Mouse (Mus musculus) adrenal gland (tissue): ENCODE data around the gene Ube2v1.
"Not testable (repeated sequence)": the region's sequence is repeated elsewhere in the genome, so short reads cannot be mapped to it uniquely, and the experiment has no call there.

Experiments
- intact Hi-C: fragments of 180-260 bp; cut with DNase I; formaldehyde crosslinking; loops from one replicate; pipeline ENCODE4 v1.15.1; 2025

Gene Ube2v1

DNA sequence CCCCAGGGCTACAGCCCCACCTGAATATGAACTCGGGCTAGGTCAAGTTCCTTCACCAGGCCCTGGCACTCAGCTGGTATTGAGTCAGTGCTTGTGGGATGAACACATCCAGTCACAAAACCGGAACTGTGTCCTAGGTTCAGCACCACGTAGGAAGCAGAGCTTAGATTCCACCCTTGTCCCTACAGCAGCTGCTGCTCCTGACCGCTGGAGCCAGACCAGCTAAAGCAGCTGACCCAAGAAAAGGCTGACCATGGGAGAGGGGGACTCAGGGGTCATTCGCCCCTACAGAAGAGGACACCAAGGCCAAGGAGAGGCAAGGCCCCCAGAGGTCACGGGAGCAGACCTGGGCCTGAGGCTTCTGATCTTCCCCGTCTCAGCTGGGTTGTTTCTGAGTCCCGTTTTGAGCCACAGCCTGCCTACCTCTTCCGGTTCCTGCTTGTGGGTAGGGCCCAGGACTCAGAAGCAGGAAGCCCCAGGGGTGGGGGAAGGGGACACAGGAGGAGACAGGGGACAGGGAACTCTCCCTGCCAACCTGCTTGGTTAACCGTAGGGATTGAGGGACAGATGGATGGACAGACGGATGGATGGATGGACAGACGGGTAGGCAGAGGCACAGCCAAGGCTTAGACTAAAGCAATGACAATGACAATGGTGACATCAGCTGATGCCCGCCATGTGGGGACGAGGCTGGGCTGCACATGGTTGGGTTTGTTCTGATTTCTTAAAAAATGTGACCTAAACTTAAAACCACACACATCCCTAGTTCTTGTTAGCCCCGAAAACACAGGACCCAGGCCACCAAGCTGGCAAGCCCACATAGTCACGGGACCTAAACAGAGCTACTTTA lies 25.0 kb upstream of the Ube2v1 start:
- intact Hi-C loops: no loop called here

DNA sequence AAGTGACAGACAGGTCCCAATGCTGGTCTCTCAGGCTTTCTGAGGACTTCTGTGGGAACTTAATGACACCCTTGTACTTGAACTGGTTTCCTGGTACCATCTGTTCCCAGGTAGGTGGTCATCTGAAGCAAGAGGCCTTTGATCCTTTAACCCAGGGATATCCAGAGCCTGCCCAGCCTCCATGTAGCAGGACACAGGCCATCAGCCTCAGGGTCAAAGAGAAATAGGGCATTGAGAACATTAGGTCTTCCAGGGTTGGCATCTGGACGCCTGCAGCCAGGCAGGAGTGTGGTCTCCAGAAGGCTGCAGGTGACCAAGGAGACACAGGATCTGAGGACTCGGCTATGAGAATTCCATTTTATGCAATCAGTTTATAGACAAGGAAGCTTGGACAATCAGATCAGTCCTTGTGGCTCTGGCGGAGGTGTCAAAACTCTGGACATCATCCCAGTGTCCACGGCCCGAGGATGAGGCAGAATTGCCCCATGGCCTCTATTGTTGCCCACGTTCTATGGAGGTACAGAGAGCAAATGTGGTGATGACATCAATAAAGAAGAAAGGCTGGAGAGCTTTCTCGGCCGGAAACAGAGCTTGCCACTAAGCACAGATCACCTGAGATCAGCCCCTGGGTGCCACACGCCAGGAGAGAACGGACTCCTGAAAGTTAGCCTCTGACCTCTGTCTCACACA lies 23.2 kb upstream of the Ube2v1 start:
- intact Hi-C loops: no loop called here

DNA sequence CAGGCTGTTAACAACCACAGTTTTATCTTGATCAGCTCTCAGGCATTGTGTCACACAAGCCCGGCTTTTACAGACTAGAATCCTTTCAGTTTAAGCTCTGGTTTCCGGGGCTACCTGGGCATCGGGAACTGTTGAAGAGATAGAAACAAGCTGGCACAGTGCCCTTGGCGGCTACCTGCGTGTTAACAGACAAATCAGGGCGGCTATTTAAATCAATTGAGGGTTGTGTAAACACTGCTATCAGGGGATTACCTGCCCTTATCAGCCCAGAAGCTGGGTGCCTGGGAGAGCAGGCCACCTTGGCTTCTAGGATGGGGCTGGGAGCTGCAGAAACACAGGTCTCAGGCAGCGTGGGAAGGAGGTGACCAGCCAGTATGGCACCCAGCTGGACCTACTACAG lies 20.8 kb upstream of the Ube2v1 start:
- intact Hi-C loops: no loop called here

DNA sequence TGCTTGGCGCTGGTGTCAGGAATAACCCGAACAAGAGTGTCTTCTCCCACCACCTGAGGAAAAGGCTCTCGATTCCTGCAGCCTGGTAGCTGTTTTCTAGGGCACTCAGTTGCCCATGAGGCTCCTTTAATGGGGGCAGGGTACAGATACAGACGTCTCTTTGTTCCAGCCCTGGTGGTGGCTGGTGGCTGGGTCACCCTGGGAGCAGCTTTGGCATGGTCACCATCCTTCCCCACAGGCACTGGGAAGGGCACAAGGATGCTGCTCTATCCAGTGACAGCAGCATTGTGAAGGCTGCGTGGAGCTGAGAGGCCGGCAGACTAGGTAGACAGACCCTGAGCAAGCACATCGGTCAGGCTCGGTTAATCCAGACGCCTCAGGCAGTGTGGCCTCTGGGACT lies 19.7 kb upstream of the Ube2v1 start:
- intact Hi-C loops: no loop called here

DNA sequence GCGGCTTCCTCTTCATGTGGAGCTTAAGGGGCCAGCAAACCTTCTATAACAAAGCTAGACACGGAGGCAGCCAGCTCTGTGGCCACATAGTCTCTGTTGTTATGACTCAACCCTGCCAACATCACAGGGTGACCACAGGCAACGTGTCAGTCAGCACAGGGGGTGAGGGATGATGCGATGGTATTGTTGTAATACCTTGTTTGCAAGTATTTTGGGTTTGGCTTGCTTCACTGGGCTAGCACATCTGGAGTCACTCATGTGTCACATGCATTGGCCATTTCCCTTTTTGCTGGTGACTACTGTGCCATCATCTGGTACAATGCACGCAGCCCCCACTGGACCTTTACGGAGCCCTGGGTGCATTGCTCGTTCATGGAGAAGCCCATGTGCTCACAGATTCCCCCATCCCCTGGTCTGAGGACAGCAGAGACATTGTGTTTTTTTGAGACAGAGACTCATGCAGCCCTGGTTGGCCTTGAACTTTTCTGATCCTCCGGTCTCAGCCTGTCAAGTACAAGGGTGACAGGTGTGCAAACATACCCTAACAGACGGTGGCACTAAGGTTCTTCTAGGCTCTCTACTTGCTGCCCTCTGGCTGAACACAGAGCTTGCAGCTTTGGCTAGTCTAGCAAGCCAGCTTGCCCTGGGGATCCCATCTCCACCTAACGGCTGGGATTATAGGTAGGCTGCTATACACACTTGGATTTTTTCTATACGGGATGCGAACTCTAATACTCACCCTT lies 17.6 kb upstream of the Ube2v1 start:
- intact Hi-C loops: no loop called here

DNA sequence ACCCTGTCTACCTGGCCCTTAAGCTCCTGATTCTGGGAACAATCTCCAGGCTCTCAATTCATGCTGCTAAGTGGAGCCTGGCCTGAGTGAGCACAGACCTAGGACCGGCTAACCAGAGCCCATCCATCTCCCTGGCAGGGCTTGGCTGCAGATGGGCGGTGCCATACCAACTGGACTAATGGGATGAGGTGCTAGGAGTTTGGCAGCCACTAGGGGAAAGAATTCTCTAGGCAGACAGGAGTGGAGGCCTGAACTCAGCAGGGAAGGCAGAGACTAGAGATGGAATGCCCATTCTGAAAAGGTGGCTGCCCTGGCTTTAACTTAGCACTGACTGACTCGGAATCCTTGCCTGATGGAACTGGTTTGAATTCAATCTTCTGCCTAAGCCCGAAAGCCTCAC lies 14.5 kb upstream of the Ube2v1 start:
- intact Hi-C loops: no loop called here

DNA sequence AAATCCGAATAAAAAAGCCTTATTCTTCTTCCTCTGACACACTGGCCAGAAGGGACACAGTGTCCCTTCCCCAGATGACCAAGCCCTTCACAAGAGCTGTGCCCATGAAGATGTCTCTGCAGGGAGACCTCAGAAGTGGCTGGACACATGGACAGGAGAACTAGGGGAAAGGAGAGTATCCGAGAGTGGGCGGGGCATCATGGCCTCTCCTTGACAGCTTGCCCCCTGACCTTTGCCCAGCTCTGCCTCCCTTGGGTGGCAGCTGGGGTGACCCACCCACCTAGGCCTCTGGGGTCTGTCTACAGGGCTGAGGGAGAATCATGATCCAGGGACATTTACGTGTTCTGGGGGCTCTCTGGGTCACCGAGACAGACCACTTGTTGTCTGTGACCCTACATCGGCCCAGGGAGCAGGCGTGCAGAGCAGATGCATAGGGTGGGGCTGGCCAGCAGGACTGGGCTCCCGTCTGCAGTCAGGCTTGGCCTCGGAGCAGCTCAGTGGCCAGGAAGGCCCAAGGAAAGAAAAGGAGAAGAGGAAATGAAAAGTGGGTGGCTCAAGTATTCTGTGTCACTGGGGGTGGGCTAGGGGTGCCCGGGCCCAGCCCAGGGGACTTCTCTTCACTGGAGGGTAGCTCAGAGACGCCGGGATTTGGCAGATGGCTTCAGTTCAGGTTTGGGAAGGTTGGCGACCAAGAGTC lies 11.6 kb upstream of the Ube2v1 start:
- intact Hi-C loops: not testable (repeated sequence)

DNA sequence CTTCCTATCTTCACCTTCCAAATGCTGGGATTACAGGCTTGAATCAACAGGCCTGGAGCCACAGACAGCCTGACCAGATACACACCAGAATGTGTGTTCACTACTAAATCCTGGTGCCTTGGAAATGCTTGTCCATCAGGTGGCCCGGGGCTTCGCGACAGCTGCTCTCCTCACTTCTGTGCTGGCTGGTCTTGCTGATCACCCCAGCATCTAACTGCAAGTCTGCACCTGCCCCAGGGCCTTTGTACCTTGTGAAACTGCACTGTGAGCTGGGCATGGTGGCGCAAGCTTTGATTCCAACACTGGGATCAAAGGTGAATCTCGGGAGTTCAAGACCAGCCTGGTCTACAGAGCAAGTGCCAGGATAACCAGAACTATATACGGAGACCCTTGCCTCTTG lies 10.3 kb upstream of the Ube2v1 start:
- intact Hi-C loops: no loop called here

DNA sequence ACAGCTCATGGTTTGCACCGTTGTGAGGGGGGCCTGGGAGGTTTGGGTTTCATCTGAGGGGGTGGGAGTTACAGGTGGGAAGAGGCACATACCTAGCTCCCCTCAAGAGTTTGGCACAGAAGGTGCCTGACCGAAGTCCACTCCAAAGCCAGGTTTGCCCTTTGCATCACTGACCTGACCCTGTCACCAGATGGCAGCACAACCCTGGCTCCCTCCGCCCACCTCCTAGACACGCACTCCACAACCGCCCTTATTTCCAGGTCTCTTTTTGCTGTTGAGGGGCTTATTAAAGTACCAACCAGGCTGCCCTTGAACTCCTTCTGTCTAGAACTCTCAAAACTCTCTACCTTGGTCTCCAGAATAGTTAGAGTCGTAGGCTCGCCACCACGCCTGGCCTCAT lies 9.4 kb upstream of the Ube2v1 start:
- intact Hi-C loops: loop anchor here (2.0 kb wide), 1 partner anchor 33 kb away; no protein-coding TSS in a partner anchor

DNA sequence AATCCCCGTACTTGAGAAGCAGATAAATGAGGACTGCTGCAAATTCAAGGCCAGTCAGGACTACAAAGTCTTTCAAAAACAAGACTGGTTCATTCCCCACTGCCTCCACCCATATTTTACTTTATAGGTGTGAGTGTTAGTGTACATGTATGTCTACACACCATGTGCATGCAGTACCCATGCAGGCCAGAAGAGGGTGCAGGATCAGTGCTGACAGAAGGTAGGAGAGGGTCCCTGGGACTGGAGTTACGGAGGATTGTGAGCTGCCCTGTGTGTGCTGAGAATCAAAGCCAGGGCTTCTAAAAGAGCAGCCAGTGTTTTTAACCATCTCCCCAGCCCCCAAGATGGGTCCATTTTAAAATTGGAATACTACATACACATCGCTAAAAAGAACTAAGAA lies 8.4 kb upstream of the Ube2v1 start:
- intact Hi-C loops: loop anchor here (2.0 kb wide), 1 partner anchor 35 kb away; no protein-coding TSS in a partner anchor

DNA sequence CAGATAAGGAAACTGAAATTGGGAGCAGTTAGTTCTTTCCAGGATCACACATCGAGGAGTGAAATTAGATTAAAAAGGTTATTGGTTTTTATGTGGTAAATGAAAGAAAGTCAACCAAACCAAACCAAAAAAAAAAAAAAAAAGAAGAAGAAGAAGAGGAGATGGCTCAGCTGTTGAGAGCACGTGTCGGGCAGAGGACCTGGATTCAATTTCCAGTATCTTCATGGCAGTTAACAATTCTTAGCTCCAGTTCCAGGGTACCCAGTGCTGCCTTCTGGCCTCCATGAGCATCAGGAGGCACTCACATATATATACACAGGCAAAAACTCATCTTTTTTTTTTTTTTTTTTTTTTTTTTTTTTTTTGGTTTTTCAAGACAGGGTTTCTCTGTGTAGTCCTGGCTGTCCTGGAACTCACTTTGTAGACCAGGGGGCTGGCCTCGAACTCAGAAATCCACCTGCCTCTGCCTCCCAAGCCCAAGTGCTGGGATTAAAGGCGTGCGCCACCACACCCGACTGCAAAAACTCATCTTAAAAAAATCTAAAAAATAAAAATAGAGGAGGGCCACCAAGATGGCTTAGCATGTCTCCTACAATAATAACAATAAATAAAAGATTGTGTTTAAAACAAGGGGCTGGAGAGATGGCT lies 3.1 kb upstream of the Ube2v1 start:
- intact Hi-C loops: no loop called here

DNA sequence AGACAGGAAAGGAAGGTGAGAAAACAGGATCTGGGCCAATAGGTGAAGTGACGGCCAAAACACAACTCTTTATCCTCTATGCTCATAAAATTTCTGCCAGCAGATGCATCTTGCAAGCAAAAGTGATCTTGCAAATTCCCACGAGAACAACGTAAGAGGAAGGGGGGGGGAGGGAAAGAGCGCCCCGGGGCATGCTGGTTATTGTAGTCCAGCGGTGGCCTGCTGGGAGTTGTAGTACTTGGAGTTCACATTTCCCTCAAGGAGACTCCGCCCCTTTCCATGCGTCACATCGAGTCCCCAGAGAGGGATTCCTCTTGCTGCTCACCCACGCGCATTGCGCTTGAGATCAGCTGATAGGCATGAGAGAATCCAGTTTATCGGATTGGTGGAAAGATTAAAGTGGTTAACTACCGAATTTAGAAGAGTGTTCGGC lies 2.5 kb upstream of the Ube2v1 start:
- intact Hi-C loops: no loop called here

DNA sequence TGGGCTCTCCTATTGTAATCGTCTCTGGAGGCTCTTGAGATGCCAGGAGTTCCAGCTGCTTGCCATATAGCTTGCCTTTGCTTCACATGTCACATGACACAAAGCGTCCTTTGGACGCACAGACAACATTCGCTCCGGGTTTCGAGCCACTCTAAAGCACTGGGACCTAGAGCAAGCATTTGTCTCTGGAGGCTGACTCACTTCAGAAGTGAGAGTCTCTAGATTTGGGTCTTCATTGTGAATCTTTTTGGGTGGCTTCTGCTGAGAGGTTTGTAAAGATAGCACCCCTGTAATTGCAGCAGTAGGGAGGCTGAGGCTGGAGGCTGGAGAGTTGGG lies 1.6 kb upstream of the Ube2v1 start:
- intact Hi-C loops: no loop called here

DNA sequence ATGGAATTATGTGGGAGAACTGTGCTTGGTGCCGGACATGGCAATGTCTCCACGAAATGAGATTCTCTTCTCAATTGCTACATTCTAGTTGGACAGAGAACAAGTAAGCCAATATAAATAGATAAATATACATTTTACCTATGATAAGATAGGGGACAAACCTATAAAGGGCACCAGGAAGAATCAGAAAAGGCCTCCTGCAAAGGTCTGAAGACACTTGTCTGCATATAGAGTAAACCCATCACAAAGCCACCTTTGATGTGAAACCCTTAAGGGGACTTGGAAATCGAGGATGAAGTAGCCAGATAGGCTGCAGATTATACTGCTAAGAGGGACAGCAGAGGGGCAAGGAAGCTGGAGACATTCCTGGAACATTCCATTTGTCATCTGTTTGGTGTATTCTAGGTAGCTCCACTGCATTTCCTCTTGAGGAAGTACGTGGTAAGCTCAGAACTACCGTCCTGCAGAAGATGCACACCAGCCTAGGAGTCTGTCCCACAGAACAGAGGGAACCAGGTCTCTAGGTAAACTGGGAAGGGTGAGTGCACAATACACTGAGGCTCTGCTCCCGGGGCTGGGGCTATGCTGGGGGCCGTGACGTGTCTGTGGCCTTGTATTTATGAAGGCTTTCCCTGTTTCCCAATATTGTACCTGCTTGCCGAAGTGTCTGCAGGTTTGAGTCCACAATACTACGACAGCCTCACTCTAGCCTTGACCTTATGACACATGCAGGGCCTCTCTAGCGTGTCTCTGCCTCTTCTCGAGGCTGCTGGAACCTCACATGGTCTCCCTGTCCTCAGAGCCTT lies 1.0 kb upstream of the Ube2v1 start:
- intact Hi-C loops: no loop called here

DNA sequence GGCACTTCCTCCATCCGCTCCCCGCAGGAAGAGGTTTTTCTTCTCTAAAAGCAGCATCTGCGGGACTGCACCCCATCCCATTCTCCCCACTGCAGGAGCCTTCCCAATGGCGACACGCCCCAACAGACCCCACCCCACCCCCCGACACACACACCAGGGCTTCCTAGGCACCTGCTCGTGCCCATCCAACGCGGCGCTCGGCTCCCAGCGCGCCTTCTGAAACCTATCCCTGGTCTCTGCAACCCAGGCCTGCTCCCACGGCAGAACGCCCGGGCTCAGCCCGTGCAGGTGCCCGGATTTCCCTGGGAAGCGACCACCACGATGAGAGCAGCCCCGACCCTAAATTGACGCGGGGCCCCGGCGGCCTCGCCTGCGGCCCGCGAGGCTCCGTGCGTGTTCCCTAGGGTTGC lies 709 bp downstream of the Ube2v1 start:
- intact Hi-C loops: no loop called here

DNA sequence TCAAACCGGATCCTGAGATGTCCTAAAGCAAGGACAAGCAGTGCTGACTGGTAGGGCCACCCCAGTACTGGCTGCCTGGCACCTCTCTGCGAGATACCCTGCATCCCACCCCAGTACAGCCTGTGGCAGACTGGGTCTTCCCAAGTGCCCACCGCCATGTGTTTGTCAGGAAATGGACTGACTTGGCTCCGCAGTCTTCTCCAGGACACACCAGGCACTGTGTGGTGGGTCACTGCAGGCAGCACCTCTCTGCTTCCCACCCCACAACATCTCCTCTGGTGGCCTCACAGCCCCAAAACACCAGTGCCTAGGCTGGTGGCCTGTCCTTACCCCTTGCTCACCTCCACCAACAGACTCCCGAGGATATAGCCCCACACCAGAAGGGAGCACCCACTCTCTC lies 1.5 kb downstream of the Ube2v1 start:
- intact Hi-C loops: no loop called here

DNA sequence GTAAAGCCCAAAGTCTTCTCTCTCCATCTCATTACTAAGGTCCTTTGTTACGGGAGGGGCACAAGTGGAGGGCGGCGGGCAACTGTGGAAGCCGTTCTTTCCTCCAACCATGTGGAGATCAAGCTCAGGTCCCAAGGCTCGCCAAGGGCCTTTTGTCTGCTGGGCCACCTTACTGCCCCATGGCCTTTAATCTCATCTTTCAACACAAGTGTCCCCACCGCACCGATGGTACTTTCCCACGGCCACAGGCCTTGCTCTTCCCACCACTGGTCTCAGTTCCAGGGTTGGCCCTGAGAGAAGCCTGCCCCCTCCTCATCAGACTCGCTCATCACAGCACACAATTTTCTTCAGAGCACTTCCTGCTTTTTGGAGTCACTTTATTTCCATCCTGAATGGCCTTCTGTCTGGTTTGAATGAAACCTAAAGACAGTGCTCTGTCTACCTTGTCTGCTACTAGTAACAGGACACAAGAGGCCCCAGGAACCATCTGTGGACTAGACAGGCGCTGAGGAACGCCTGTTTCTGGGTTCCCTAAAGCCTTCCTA lies 2.2 kb downstream of the Ube2v1 start:
- intact Hi-C loops: loop anchor here (10.0 kb wide), 1 partner anchor 45 kb away; no protein-coding TSS in a partner anchor

DNA sequence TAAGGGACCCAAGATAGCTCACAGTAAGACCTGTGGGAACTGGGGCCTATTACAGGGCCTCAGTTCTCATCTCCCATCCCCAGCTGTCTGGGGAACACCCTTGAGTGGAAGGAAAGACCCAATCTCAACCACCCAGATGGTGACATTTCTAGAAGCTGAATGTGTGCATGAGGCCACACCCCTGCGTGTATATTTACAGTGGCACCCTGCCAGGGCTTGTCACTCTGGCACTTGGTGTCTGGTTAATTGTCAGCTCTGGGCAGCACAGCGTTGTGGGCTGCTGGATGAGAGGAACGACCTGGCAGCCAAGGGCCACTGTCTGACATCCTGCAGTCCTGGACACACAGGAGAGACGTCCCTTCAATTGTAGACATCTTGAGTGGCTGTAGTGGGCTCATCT lies 3.0 kb downstream of the Ube2v1 start:
- intact Hi-C loops: loop anchor here (10.0 kb wide), 1 partner anchor 46 kb away; no protein-coding TSS in a partner anchor

DNA sequence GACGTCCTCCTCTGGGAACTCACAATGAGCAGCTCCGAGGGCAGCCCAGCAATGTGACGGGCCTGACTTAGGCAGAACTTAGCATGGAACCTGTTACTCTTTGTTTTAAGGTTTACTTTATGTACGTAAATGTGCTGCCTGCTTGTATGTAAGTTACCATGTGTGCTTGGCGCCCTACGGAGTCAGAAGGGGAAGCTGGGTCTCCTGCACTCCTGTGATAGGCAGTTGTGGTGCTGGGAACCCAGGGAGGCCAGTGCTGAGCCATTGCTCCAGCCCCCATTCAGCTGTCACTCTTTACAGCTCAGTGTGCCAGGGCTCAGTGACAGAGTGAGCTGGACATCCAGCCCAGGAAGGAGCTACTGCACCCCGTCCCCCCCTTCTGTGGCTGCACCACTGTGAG lies 4.9 kb downstream of the Ube2v1 start:
- intact Hi-C loops: loop anchor here (10.0 kb wide), 1 partner anchor 48 kb away; no protein-coding TSS in a partner anchor

DNA sequence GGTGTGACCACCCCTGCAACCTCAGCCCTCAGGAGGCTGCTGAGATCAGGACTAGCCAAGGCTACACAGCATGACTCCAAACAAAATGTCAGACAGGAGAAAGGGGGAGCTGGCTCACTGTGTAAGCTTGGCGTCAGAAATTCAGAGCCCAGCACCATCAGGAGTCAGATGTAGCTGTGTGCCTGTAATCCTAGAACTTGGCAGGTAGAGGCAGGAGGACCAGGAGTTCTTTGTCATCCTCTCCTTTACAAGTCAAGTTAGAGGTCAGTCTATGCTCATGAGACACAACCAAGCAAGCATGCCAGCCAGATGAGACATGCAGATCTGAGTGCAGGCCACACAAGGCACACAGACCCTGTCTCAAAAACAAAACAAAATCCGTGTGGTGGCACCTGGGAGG lies 6.2 kb downstream of the Ube2v1 start:
- intact Hi-C loops: loop anchor here (10.0 kb wide), 1 partner anchor 49 kb away; no protein-coding TSS in a partner anchor
